In the genomic region with DNA sequence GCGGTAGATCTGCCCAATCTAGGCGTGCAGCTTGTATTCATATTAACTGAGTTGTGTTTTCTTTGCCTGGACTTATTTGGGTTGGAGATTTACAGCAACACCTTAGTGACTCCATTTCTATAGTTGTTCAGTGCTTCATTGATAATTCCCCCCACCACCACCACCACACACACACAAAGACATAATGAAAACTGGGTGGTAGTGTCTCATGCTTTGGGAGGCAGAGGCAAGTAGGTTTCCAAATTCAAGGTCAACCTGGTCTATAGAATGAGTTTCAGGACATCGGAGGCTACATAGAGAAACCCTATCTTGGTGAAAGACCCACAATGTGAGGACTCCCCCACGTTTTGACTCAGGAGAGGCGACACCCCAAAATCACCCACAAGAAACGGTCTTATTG, we compare ENCODE assay signal across 15 mouse cellular contexts.
"Had no signal": no experiment of that assay in that cellular context is flagged by ENCODE, and none has a peak within 500 bp of the region (broad histone marks: within the 10 kb centered on the region; RNA-seq: fewer than 3 reads in every experiment).

No protein-coding gene starts in this region.

- H3K9ac ChIP-seq: lung, embryonic 15.5 days; midbrain, embryonic 13.5 days had no signal

- DNase-seq: kidney, adult 18-20 months; kidney, postnatal 25 days; layer of hippocampus, adult 9-11 months; lung, adult 18-20 months; lung, postnatal 10 days; lung, postnatal 36 days; thymus, adult 18-20 months; thymus, postnatal 36 days had no signal

- H3K4me1 ChIP-seq: lung, embryonic 15.5 days; midbrain, embryonic 10.5 days had no signal

- H3K4me2 ChIP-seq: lung, embryonic 15.5 days; midbrain, embryonic 13.5 days had no signal

- H3K4me3 ChIP-seq: layer of hippocampus, adult 2 months; left cerebral cortex, adult 2 months; lung, embryonic 15.5 days; midbrain, embryonic 10.5 days; midbrain, embryonic 13.5 days had no signal

- H3K27ac ChIP-seq: kidney, postnatal 0 days; layer of hippocampus, adult 2 months; left cerebral cortex, adult 2 months; lung, embryonic 15.5 days; midbrain, embryonic 10.5 days; midbrain, embryonic 13.5 days had no signal

- ATAC-seq: midbrain, embryonic 13.5 days had no signal

- H3K27me3 ChIP-seq: lung, embryonic 15.5 days; megakaryocyte, embryonic 14.5 days; midbrain, embryonic 13.5 days had no signal

- H3K9me3 ChIP-seq: lung, embryonic 15.5 days; midbrain, embryonic 10.5 days; midbrain, embryonic 13.5 days had no signal
